Mouse (Mus musculus) neural tube, embryonic 13.5 days (tissue): Measurements from ENCODE around the gene Scgb3a1. TPM values are rescaled to one million over a fixed set of nuclear protein-coding genes. Genes with fewer than 3 reads are reported as not detected.
A peak's percentile ranks its signal among the peaks of the same experiment; 100 is the strongest.

ENCODE experiments used
- ATAC-seq: fragments of 200-750 bp; cut with Nextera tagmentation; 2 replicates; pipeline ENCODE4 v1.8.0; 2017; ENCODE audit warnings: low read depth, mild to moderate bottlenecking, moderate TSS enrichment, moderate library complexity
- H3K27ac ChIP-seq: fragments of 300-500 bp; sonication (generic); replicated peaks from 2 replicates; pipeline ENCODE4 v1.5.1; 2015; ENCODE audit warnings: moderate library complexity, mild to moderate bottlenecking, inconsistent platforms
- H3K27me3 ChIP-seq: fragments of 300-500 bp; sonication (generic); 2 replicates; pipeline ENCODE4 v1.6.1; 2015; ENCODE audit warnings: mild to moderate bottlenecking, inconsistent platforms
- H3K36me3 ChIP-seq: fragments of 300-500 bp; sonication (generic); 2 replicates; pipeline ENCODE4 v1.6.1; 2015; ENCODE audit warnings: mild to moderate bottlenecking, inconsistent platforms
- H3K4me1 ChIP-seq: fragments of 300-500 bp; sonication (generic); replicated peaks from 2 replicates; pipeline ENCODE4 v1.6.1; 2015; ENCODE audit warnings: inconsistent platforms
- H3K4me2 ChIP-seq: fragments of 300-500 bp; sonication (generic); 2 replicates; pipeline ENCODE4 v1.6.1; 2015; ENCODE audit warnings: inconsistent platforms, mild to moderate bottlenecking, moderate library complexity
- H3K4me3 ChIP-seq: fragments of 300-500 bp; sonication (generic); 2 replicates; pipeline ENCODE4 v1.5.1; 2015; ENCODE audit warnings: mild to moderate bottlenecking, inconsistent platforms
- H3K9ac ChIP-seq: fragments of 300-500 bp; sonication (generic); 2 replicates; pipeline ENCODE4 v1.6.1; 2015; ENCODE audit warnings: moderate library complexity, mild to moderate bottlenecking, inconsistent platforms
- H3K9me3 ChIP-seq: fragments of 300-500 bp; sonication (generic); 2 replicates; pipeline ENCODE4 v1.6.1; 2016; ENCODE audit warnings: inconsistent platforms
- WGBS: fragments of 180-500 bp; shearing (Covaris S2); methylation state at CpG from one replicate; pipeline ENCODE4 v1.1.7; 2015; 5-methylcytosine and 5-hydroxymethylcytosine counted together
- polyA plus RNA-seq: library from polyadenylated mRNA; unstranded; fragments of >200 nt; fragmentation: Nextera tagmentation; extraction: Ambion mirVana; gene quantifications from 2 replicates; pipeline ENCODE4 v1.2.1, GENCODE M21; 2015

The Scgb3a1 gene
- not detected in 2 replicates for polyA plus RNA-seq

- no peaks in the 10 kb centered on the region for H3K27me3 ChIP-seq
- no peaks in the 10 kb centered on the region for H3K9me3 ChIP-seq
- H3K9ac ChIP-seq, result no peak within 1 kb of the TSS
- 89% methylated on average over 5 of the region's 5 CpGs for WGBS
- H3K36me3 ChIP-seq, result 0 out of 2 replicates have a peak, but pooled peaks cover under 1% of the 10 kb centered on the region
- H3K4me1 ChIP-seq, result no peaks in the 10 kb centered on the region
- H3K4me3 ChIP-seq, result no peak within 1 kb of the TSS
- no peak within 1 kb of the TSS for H3K4me2 ChIP-seq
- no peak within 1 kb of the TSS for H3K27ac ChIP-seq
- 0 out of 2 replicates have a peak, but pooled peaks have one; percentile 4 for ATAC-seq
These were observed at the start of gene Scgb3a1 for GRCm38 (mm10) chr11:49663310-49663709. Scgb3a1 (plus strand) TSS chr11:49663610.

DNA sequence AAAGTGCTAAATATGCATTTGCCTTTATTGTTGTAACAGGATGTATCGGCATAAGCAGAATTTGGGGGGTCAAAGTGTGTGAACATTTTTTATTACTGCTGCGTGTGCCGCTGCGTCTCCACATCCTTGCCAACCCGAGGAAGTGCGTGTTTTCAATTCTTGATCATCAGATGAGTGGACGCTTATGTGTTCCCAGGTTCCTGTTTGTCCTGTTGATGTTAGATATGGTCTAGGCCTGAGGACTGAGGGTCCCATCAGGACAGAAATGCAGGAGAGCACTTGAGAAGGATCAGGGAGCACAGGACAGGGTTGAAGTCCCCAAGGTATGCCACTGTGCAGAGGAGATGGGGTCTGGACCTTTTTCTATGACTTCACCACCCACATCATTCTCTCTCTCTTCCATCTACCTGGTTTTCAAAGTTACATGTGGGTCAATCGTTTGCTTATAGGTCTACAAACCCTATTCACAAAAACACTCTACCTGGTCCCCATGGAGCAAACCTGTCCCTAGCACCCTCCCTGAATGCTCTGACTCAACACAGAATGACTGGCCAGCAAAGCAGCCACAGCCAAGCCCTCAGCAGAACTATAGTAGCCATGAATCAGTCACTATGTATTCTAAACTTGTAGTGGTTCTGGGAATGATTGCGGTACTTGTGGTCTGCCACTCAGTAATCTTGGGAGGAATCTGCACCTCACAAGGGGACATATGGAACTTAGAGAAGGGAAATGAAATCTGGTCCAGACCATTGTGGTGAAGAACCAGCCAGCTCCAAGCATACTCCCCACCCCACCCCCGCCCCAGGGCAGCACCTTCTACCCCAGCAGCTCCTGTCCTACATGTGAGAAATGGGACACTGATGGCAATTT lies 47.3 kb upstream of the Scgb3a1 start:
- ATAC-seq, result no peak
- H3K27me3 ChIP-seq, result peaks cover 50% of the 10 kb centered on the region
- H3K4me3 ChIP-seq, result no peak overlapping the region

GRCm38 (mm10) chr11:49618476-49618875 lies 44.9 kb upstream of the Scgb3a1 start:
- no peak for ATAC-seq
- no peaks in the 10 kb centered on the region for H3K4me1 ChIP-seq
- H3K27ac ChIP-seq, result no peak overlapping the region
- H3K9me3 ChIP-seq, result no peaks in the 10 kb centered on the region
- peaks cover 34% of the 10 kb centered on the region for H3K27me3 ChIP-seq
- WGBS, result 81% methylated on average over 8 of the region's 8 CpGs
- H3K4me2 ChIP-seq, result no peak overlapping the region
- H3K9ac ChIP-seq, result no peak overlapping the region
- no peaks in the 10 kb centered on the region for H3K36me3 ChIP-seq
- no peak overlapping the region for H3K4me3 ChIP-seq

More for the DNA sequence above, 47.3 kb upstream of the Scgb3a1 start:
- no peak overlapping the region for H3K9ac ChIP-seq
- H3K4me1 ChIP-seq, result no peaks in the 10 kb centered on the region
- H3K27ac ChIP-seq, result no peak overlapping the region
- no peak overlapping the region for H3K4me2 ChIP-seq
- 93% methylated on average over 10 of the region's 10 CpGs for WGBS
- no peaks in the 10 kb centered on the region for H3K36me3 ChIP-seq
- no peaks in the 10 kb centered on the region for H3K9me3 ChIP-seq

DNA sequence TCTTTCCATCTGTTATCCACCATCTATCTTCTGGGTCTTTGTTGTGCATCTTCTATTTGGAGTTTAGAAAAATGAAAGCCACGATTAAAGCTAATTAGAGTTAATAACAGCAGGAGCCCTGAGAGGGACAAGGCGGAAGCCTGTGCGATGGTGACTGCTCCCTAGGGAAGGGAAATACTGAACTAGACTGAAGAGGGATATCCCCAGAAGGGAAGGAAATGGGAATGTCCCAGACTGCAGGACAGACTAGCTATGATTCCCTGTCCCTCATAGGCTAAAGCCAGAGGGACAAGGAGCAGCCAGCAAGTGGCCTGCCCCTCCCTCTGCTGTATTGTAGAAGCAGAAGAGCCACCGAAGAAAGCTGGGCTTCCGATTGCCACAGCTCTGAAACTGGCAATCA lies 41.5 kb upstream of the Scgb3a1 start:
- no peaks in the 10 kb centered on the region for H3K4me1 ChIP-seq
- no peak overlapping the region for H3K27ac ChIP-seq
- H3K9ac ChIP-seq, result no peak overlapping the region
- 60% methylated on average over 5 of the region's 5 CpGs for WGBS
- H3K27me3 ChIP-seq, result peaks cover 6% of the 10 kb centered on the region; the same call in 1 of the 2 replicates
- no peak overlapping the region for H3K4me3 ChIP-seq
- no peaks in the 10 kb centered on the region for H3K36me3 ChIP-seq
- no peaks in the 10 kb centered on the region for H3K9me3 ChIP-seq
- no peak overlapping the region for H3K4me2 ChIP-seq
- no peak for ATAC-seq

- Histone ChIP-seq H3K27ac (no peak overlapping the region), H3K4me2 (no peak overlapping the region)
- 92% methylated on average over 3 of the region's 3 CpGs for WGBS
These were observed 39.3 kb upstream of the Scgb3a1 start for GRCm38 (mm10) chr11:49624156-49624555.

DNA sequence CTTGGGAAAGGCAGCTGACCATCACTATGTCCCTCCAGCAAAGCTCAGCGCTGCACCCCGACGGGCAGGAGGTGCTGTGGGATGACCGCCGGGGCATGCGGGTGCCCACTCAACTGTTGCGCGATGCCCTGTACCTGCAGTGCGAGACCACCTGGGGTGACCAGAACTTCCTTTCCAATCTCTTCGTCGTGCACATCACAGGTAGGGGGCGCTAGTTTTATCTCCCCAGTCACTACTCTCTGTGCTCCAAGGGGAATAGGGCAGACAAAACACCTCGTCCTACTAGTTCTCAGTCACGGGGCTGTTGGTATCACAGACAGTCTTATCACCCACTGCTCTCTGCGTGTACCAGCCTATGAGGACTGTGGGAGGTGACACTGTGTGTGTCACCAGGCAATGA lies 37.5 kb upstream of the Scgb3a1 start:
- WGBS, result 69% methylated on average over 15 of the region's 15 CpGs

More at GRCm38 (mm10) chr11:49624156-49624555, 39.3 kb upstream of the Scgb3a1 start:
- Histone ChIP-seq H3K9me3 (no peaks in the 10 kb centered on the region), H3K4me1 (no peaks in the 10 kb centered on the region), H3K27me3 (no peaks in the 10 kb centered on the region), H3K4me3 (no peak overlapping the region), H3K36me3 (no peaks in the 10 kb centered on the region), H3K9ac (no peak overlapping the region)
- ATAC-seq, result no peak

GRCm38 (mm10) chr11:49626748-49627147 lies 36.7 kb upstream of the Scgb3a1 start:
- no peak overlapping the region for H3K4me3 ChIP-seq
- H3K9me3 ChIP-seq, result no peaks in the 10 kb centered on the region
- H3K4me2 ChIP-seq, result no peak overlapping the region
- H3K9ac ChIP-seq, result no peak overlapping the region
- no peaks in the 10 kb centered on the region for H3K36me3 ChIP-seq
- H3K27ac ChIP-seq, result no peak overlapping the region
- 77% methylated on average over 8 of the region's 8 CpGs for WGBS
- no peaks in the 10 kb centered on the region for H3K4me1 ChIP-seq
- H3K27me3 ChIP-seq, result peaks cover 1% of the 10 kb centered on the region; the same call in 1 of the 2 replicates
- no peak for ATAC-seq

More for the DNA sequence above, 37.5 kb upstream of the Scgb3a1 start:
- no peaks in the 10 kb centered on the region for H3K27me3 ChIP-seq
- no peak overlapping the region for H3K9ac ChIP-seq
- no peak for ATAC-seq
- H3K9me3 ChIP-seq, result no peaks in the 10 kb centered on the region
- no peak overlapping the region for H3K27ac ChIP-seq
- no peak overlapping the region for H3K4me2 ChIP-seq
- no peaks in the 10 kb centered on the region for H3K4me1 ChIP-seq
- no peaks in the 10 kb centered on the region for H3K36me3 ChIP-seq
- H3K4me3 ChIP-seq, result no peak overlapping the region

GRCm38 (mm10) chr11:49631154-49631553 lies 32.3 kb upstream of the Scgb3a1 start:
- 33% methylated on average over 3 of the region's 3 CpGs for WGBS
- no peaks in the 10 kb centered on the region for H3K9me3 ChIP-seq
- no peak overlapping the region for H3K4me3 ChIP-seq
- no peak overlapping the region for H3K9ac ChIP-seq
- ATAC-seq, result no peak
- H3K27me3 ChIP-seq, result peaks cover 45% of the 10 kb centered on the region
- no peak overlapping the region for H3K27ac ChIP-seq
- H3K4me2 ChIP-seq, result no peak overlapping the region
- peaks cover 12% of the 10 kb centered on the region for H3K4me1 ChIP-seq
- H3K36me3 ChIP-seq, result no peaks in the 10 kb centered on the region

DNA sequence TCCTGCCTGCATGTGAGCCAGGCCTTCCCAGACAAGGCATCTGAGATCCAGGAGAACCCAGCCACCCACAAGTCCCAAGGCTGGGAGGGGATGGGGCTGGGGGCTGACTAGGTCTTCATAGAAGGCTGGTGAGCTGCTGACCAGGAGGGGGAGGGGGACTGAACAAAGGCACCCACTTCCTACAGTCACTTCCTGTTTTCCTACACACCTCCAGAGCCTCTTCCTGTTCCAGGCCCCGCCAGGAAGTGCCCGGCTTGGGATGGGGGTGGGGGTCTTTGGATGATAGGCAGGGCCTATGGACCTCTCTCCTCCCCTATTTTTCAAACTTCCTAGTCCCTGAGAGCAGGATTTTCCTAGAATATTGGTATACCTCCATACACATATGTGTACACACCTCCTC lies 31.2 kb upstream of the Scgb3a1 start:
- Histone ChIP-seq H3K27me3 (peaks cover 56% of the 10 kb centered on the region), H3K36me3 (no peaks in the 10 kb centered on the region)
- no peak for ATAC-seq

GRCm38 (mm10) chr11:49634101-49634500 lies 29.3 kb upstream of the Scgb3a1 start:
- no peak overlapping the region for H3K27ac ChIP-seq
- peak overlapping the region; percentile 23 for H3K4me3 ChIP-seq
- H3K9me3 ChIP-seq, result no peaks in the 10 kb centered on the region
- H3K9ac ChIP-seq, result no peak overlapping the region
- H3K4me1 ChIP-seq, result peaks cover 17% of the 10 kb centered on the region
- H3K27me3 ChIP-seq, result peaks cover 65% of the 10 kb centered on the region
- H3K4me2 ChIP-seq, result peak overlapping the region; percentile 47
- H3K36me3 ChIP-seq, result no peaks in the 10 kb centered on the region
- no peak for ATAC-seq
- WGBS, result 12% methylated on average over 22 of the region's 22 CpGs

More for the DNA sequence above, 31.2 kb upstream of the Scgb3a1 start:
- no peak overlapping the region for H3K4me3 ChIP-seq
- H3K9ac ChIP-seq, result no peak overlapping the region
- H3K4me2 ChIP-seq, result no peak overlapping the region
- 72% methylated on average over 2 of the region's 2 CpGs for WGBS
- H3K9me3 ChIP-seq, result no peaks in the 10 kb centered on the region
- peaks cover 17% of the 10 kb centered on the region for H3K4me1 ChIP-seq
- no peak overlapping the region for H3K27ac ChIP-seq

DNA sequence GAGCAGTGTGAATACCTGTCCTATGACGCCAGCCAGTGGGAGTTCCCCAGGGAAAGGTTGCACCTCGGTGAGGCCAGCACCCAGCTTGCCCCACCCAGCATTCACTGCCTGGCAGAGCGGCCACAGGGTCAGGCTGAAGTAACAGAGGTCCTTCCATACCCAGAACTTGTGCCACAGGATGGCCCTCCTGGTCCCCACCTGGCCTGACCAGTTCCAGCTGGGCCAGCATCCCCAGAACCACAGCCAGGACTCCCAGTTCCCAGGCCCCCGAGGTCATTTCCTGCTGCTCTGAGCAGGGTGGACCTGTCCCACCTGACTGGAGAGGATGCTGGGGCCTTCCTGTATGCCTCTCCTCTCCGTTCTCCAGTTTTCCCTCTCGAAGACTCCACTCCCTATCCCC lies 27.7 kb upstream of the Scgb3a1 start:
- no peaks in the 10 kb centered on the region for H3K36me3 ChIP-seq
- H3K4me3 ChIP-seq, result no peak overlapping the region
- no peak for ATAC-seq
- no peak overlapping the region for H3K27ac ChIP-seq
- no peaks in the 10 kb centered on the region for H3K9me3 ChIP-seq
- H3K9ac ChIP-seq, result no peak overlapping the region
- peaks cover 17% of the 10 kb centered on the region for H3K4me1 ChIP-seq
- H3K4me2 ChIP-seq, result no peak overlapping the region
- WGBS, result 73% methylated on average over 6 of the region's 6 CpGs
- H3K27me3 ChIP-seq, result peaks cover 65% of the 10 kb centered on the region

DNA sequence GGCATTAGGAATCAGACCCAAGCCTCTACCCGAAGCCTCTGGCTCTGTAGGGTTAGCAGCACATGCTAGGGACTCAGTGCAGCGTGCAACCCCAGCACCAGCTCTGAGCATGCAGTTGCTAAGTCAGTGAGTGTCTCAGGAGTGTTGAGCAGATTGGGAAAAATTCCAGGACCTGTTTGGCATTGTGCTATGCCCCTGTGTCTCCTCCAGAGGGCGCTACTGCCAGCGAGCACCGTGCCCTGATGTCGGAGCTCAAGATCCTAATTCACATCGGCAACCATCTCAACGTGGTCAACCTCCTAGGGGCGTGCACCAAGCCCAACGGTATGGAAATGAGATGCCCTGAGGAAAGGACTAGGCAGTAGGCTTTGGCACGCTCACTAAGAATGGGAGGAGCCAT lies 27.0 kb upstream of the Scgb3a1 start:
- Histone ChIP-seq H3K4me2 (0 out of 2 replicates have a peak overlapping the region, but pooled peaks have one; percentile 13), H3K9ac (no peak overlapping the region), H3K27me3 (peaks cover 65% of the 10 kb centered on the region), H3K4me1 (peaks cover 17% of the 10 kb centered on the region), H3K4me3 (no peak overlapping the region), H3K27ac (no peak overlapping the region), H3K36me3 (no peaks in the 10 kb centered on the region), H3K9me3 (no peaks in the 10 kb centered on the region)
- ATAC-seq, result no peak
- 3% methylated on average over 11 of the region's 11 CpGs for WGBS
